Mouse (Mus musculus) megakaryocyte, embryonic 14.5 days (primary cell): ENCODE measurements around the gene Ano6.

ENCODE experiments used
- FLI1 ChIP-seq: IDR thresholded peaks from 2 replicates; pipeline ENCODE4 v1.6.1; 2012; ENCODE audit warnings: low read length, inconsistent platforms, mixed read lengths
- GATA1 ChIP-seq: IDR thresholded peaks from 3 replicates; pipeline ENCODE4 v1.6.1; 2012; ENCODE audit warnings: mixed read lengths, low read length, inconsistent platforms, borderline replicate concordance

- no peak for TF ChIP-seq GATA1
- no peak for TF ChIP-seq FLI1
Measured at GRCm38 (mm10) chr15:95863865-95864660, 73.4 kb downstream of the Ano6 start.
